Mouse (Mus musculus): ENCODE results near the gene Cenpe. TPM values are rescaled to one million over a fixed set of nuclear protein-coding genes. Genes with fewer than 3 reads are reported as not detected.

Cenpe gene
- total and polyA plus RNA-seq, 2 experiments from 2014 or later: 3.9 to 7.1 TPM

DNA sequence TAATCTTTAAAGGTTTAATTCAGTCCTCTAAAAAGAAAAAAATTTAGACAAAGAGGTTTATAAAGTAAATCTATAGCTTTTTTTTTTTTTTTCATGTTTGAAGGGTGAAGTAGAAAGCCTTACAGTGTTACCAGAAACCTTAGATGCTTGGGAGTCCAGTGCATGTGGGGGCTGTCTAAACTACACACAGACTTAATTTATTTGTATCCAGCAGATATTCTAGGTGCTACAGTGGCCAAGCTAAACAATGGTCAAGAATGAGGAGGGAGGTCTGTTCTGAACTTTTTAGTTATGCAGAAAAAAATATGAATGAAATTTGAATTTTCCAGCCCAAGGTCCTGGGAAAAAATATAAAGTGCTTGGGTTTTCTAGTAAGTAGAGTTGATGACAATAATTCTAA lies 42.4 kb downstream of the Cenpe start:
- no peak for TF ChIP-seq CTCF (IDR thresholded peaks at IDR 0.05; ENCODE audit: low read depth)
- Histone ChIP-seq H3K27ac (no peak overlapping the region), H3K9ac (replicated peaks; ENCODE audit: low read length) (no peak overlapping the region), H3K4me3 (ENCODE audit: low read length) (no peak overlapping the region), H3K36me3 (ENCODE audit: insufficient read depth, low read length) (peaks cover 8% of the 10 kb centered on the region; the same call in 1 of the 2 replicates), H3K4me1 (ENCODE audit: insufficient read depth, low read length) (no peaks in the 10 kb centered on the region), H3K27me3 (ENCODE audit: insufficient read depth, low read length) (no peaks in the 10 kb centered on the region), H3K9me3 (ENCODE audit: low read length) (no peaks in the 10 kb centered on the region), H3K4me2 (ENCODE audit: low read depth, low read length) (no peak overlapping the region)
- ATAC-seq (no peak), DNase-seq (ENCODE audit: low spot score) (no peak)

DNA sequence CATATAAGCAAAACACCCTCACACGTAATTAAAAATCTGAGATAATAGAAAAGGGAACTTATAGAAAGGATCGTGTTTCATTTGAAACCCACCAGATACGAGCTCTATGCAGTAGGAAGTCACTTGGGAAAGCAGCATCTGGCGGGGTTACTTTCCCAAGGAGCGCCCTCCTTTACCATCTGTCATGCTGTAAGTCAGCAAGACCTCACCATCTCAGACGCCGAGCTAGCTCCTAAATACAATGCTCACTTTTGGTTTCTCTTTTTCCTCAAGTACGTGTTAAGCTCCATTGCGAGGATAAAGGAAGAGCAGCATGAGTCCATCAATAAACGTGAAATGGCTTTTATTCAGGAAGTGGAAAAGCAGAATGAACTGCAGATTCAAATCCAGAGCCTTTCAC lies 46.6 kb downstream of the Cenpe start:
- ATAC-seq (no peak), DNase-seq (ENCODE audit: low spot score) (no peak)
- Histone ChIP-seq H3K27ac (no peak overlapping the region), H3K9ac (replicated peaks; ENCODE audit: low read length) (no peak overlapping the region), H3K4me1 (ENCODE audit: insufficient read depth, low read length) (no peaks in the 10 kb centered on the region), H3K27me3 (ENCODE audit: insufficient read depth, low read length) (no peaks in the 10 kb centered on the region), H3K4me2 (ENCODE audit: low read depth, low read length) (no peak overlapping the region), H3K4me3 (ENCODE audit: low read length) (no peak overlapping the region), H3K9me3 (ENCODE audit: low read length) (no peaks in the 10 kb centered on the region), H3K36me3 (ENCODE audit: insufficient read depth, low read length) (peaks cover 17% of the 10 kb centered on the region; the same call in 1 of the 2 replicates)
- 78% methylated on average over 10 of the region's 10 CpGs for WGBS
- no peak for TF ChIP-seq CTCF (IDR thresholded peaks at IDR 0.05; ENCODE audit: low read depth)

DNA sequence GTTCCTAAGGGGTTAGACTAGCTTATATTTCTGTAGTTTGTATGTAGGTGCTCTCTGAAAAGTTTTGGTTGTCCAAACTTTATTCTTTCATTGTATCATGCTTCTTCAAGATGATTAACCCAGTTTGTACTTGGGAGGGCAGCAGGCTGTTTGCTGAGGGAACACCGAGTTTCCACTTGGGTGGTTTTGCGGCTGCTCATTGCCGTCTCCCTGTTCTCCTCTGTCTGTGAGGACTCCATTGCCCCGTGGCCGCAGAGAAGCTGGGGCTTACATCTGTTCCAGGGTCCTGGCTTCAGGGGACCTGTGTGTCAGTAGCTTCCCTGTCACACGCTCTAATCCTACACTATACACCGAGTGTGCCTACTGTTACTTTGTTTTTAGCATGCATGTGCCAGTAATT lies 47.9 kb downstream of the Cenpe start:
- ATAC-seq: no peak
- WGBS: 92% methylated on average over 7 of the region's 7 CpGs
- H3K36me3 ChIP-seq (ENCODE audit: insufficient read depth, low read length): peaks cover 17% of the 10 kb centered on the region; the same call in 1 of the 2 replicates
- no peak overlapping the region for H3K27ac ChIP-seq
- H3K4me1 ChIP-seq (ENCODE audit: insufficient read depth, low read length): no peaks in the 10 kb centered on the region
- H3K9me3 ChIP-seq (ENCODE audit: low read length): no peaks in the 10 kb centered on the region
- H3K27me3 ChIP-seq (ENCODE audit: insufficient read depth, low read length): no peaks in the 10 kb centered on the region
- no peak overlapping the region for H3K4me2 ChIP-seq (ENCODE audit: low read depth, low read length)
- H3K4me3 ChIP-seq (ENCODE audit: low read length): no peak overlapping the region
- H3K9ac ChIP-seq (replicated peaks; ENCODE audit: low read length): no peak overlapping the region
- no peak for TF ChIP-seq CTCF (IDR thresholded peaks at IDR 0.05; ENCODE audit: low read depth)
- DNase-seq (ENCODE audit: low spot score): no peak

DNA sequence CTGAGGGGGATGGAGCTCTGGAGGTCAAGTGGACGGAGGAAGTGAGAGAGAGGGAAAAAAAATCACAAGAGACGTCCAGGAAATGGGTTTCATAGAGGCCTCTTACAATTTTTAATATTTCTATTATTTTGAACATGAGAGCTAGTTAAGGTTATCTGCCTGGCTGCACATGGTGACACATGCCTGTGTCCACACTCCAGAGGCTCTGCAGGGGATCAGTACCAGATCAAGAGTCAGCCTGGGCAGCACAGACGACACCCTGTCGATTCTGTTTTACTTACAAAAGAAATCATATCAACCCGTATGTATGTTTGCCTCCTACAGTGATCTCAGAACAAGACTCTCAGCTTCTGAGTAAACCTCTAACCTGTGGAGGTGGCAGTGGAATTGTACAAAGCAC lies 56.3 kb downstream of the Cenpe start:
- DNase-seq (ENCODE audit: low spot score) (no peak), ATAC-seq (no peak)
- no peaks in the 10 kb centered on the region for H3K4me1 ChIP-seq (ENCODE audit: insufficient read depth, low read length)
- no peak overlapping the region for H3K4me3 ChIP-seq (ENCODE audit: low read length)
- H3K9me3 ChIP-seq (ENCODE audit: low read length): no peaks in the 10 kb centered on the region
- H3K27ac ChIP-seq: no peak overlapping the region
- 82% methylated on average over 5 of the region's 5 CpGs for whole genome bisulfite sequencing
- no peak overlapping the region for H3K4me2 ChIP-seq (ENCODE audit: low read depth, low read length)
- H3K27me3 ChIP-seq (ENCODE audit: insufficient read depth, low read length): no peaks in the 10 kb centered on the region
- no peak for TF ChIP-seq CTCF (IDR thresholded peaks at IDR 0.05; ENCODE audit: low read depth)
- H3K36me3 ChIP-seq (ENCODE audit: insufficient read depth, low read length): no peaks in the 10 kb centered on the region
- no peak overlapping the region for H3K9ac ChIP-seq (replicated peaks; ENCODE audit: low read length)

DNA sequence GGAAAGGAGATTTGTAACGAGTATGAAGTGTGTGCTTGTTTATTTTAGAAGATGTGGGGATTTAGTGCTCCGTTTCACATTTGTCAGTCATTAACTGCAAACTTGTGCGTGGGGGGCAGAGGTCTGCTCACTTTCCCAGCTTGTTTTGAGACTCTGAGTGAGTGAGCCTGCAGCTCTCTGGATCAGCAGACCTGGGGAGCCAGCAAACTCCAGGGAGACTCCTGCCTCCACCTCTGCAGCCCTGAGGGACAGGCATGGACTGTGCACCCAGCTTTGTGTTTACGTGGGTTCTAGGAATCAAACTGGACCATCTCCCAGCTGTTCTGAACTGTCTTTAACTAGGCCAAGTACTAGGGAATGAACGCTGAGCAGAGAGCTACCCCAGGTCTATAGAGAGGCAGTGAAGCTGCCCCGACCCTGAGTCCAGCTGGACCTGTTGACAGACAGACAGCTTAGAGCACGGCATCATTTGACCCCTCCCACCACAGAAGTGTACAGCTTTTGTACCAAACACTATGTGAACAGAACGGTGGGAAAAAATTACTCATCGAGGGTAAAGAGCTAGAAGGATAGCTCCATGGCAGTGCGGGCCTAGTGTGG lies 57.2 kb downstream of the Cenpe start:
- DNase-seq (ENCODE audit: low spot score) (no peak), ATAC-seq (no peak)
- H3K4me3 ChIP-seq (ENCODE audit: low read length): no peak overlapping the region
- no peak overlapping the region for H3K4me2 ChIP-seq (ENCODE audit: low read depth, low read length)
- no peaks in the 10 kb centered on the region for H3K9me3 ChIP-seq (ENCODE audit: low read length)
- no peak overlapping the region for H3K27ac ChIP-seq
- TF ChIP-seq CTCF (IDR thresholded peaks at IDR 0.05; ENCODE audit: low read depth): no peak
- no peaks in the 10 kb centered on the region for H3K36me3 ChIP-seq (ENCODE audit: insufficient read depth, low read length)
- no peaks in the 10 kb centered on the region for H3K27me3 ChIP-seq (ENCODE audit: insufficient read depth, low read length)
- H3K9ac ChIP-seq (replicated peaks; ENCODE audit: low read length): no peak overlapping the region
- no peaks in the 10 kb centered on the region for H3K4me1 ChIP-seq (ENCODE audit: insufficient read depth, low read length)
- 91% methylated on average over 10 of the region's 10 CpGs for WGBS

DNA sequence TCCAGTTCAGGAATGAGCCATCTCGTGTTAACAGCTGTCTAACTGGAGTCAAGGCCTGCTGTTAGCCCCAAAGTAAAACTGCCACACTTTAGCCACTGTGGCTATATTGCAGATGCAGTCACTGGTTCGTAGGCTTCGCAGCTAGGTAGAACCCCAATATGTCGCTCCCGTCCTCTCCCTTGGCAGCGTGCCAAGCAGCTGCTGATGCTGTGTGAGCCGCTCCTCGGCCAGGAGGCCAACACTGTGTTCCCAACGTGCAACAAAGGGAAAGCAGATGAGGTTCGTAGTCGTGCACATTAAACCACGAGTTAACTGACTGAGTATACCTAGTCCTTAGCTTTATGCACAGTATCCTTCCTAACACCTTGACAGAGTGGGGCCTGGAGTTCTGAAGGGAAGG lies 60.3 kb downstream of the Cenpe start:
- Histone ChIP-seq H3K4me2 (ENCODE audit: low read depth, low read length) (no peak overlapping the region), H3K36me3 (ENCODE audit: insufficient read depth, low read length) (no peaks in the 10 kb centered on the region), H3K9ac (replicated peaks; ENCODE audit: low read length) (no peak overlapping the region), H3K27me3 (ENCODE audit: insufficient read depth, low read length) (no peaks in the 10 kb centered on the region), H3K4me1 (ENCODE audit: insufficient read depth, low read length) (no peaks in the 10 kb centered on the region), H3K27ac (no peak overlapping the region), H3K4me3 (ENCODE audit: low read length) (no peak overlapping the region), H3K9me3 (ENCODE audit: low read length) (no peaks in the 10 kb centered on the region)
- DNase-seq (ENCODE audit: low spot score) (peak; percentile 16), ATAC-seq (no peak; the same call in 1 of the 2 replicates)
- 64% methylated on average over 12 of the region's 12 CpGs for WGBS
- TF ChIP-seq CTCF (IDR thresholded peaks at IDR 0.05; ENCODE audit: low read depth): no peak

DNA sequence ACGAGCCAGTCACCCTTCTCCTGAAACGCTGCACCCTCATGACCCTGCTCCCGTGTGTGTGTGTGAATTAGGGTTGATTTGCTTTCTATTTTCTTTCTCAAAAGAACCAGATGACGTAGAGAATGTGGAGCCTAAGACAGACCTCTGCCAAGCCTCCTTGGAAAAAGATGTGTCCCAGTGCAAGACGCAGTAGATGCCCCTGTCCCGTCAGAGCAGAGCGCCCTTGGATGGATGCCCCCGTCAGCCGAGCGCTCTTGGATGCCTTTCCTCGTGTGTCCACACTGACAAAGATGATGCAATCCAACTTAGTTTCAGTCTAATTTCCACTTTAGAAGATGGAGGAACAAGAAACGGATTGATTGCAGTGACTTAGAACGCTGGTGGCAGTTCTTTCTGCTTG lies 60.7 kb downstream of the Cenpe start:
- DNase-seq (ENCODE audit: low spot score): no peak
- H3K27ac ChIP-seq: no peak overlapping the region
- H3K4me3 ChIP-seq (ENCODE audit: low read length): no peak overlapping the region
- 88% methylated on average over 13 of the region's 13 CpGs for WGBS
- no peaks in the 10 kb centered on the region for H3K9me3 ChIP-seq (ENCODE audit: low read length)
- no peaks in the 10 kb centered on the region for H3K27me3 ChIP-seq (ENCODE audit: insufficient read depth, low read length)
- H3K9ac ChIP-seq (replicated peaks; ENCODE audit: low read length): no peak overlapping the region
- no peak for TF ChIP-seq CTCF (IDR thresholded peaks at IDR 0.05; ENCODE audit: low read depth)
- H3K4me2 ChIP-seq (ENCODE audit: low read depth, low read length): no peak overlapping the region
- H3K4me1 ChIP-seq (ENCODE audit: insufficient read depth, low read length): no peaks in the 10 kb centered on the region
- ATAC-seq: no peak
- no peaks in the 10 kb centered on the region for H3K36me3 ChIP-seq (ENCODE audit: insufficient read depth, low read length)

All from hindbrain, postnatal 0 days (tissue).